Mouse (Mus musculus) c-Kit-positive CD71-positive TER-119-positive erythroid progenitor cells, embryonic 14.5 days (primary cell): ENCODE results near the gene Rhox7b.
"Not testable (repeated sequence)": the region's sequence is repeated elsewhere in the genome, so short reads cannot be mapped to it uniquely, and the experiment has no call there.

Experiments used
- DNase-seq: peaks from one replicate; pipeline ENCODE4 v3.0.0-alpha.2; 2013; ENCODE audit warnings: low spot score

Gene Rhox7b

DNA sequence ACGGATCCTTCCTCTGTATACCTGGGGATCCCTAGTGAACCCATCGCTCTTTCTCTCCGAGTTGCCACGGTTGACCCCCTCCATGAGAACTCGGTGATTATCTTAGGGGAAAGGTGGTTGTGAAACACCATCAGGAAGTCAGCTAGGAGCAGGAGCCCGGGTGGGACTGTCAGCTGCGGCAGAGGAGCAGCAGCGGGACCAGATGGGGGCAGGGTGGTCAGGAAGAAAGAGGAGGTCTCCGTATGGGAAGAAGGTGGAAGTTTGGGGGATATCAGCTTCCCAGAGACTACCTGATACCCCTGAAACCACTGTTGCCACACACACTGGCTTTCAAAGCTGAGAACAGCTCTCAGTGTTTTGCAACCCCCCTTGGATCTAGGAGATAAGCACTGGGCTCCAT is at the start of gene Rhox7b:
Gene Rhox7b, minus strand, starts transcription at position 101 of the 400 bp plus-strand sequence.
- not testable (repeated sequence) for DNase-seq

DNA sequence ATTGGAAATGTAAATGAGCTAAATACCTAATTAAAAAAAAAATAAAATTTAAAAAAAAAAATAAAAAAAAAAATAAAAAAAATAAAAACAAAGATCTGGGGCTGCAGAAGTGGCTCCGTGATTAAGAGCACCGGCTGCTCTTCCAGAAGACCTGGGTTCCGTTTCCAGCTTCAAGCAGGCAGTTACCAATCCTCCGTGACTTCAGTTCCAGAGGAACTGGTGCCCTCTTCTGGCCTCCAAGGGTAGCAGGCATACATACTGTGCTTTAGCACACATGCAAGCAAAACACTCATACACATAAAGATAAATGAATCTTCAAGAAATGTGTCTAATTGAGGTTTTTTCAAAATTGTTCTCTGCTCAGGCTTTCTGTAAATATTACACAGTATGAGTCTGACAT is 19.3 kb upstream of the Rhox7b start:
- no peak for DNase-seq

DNA sequence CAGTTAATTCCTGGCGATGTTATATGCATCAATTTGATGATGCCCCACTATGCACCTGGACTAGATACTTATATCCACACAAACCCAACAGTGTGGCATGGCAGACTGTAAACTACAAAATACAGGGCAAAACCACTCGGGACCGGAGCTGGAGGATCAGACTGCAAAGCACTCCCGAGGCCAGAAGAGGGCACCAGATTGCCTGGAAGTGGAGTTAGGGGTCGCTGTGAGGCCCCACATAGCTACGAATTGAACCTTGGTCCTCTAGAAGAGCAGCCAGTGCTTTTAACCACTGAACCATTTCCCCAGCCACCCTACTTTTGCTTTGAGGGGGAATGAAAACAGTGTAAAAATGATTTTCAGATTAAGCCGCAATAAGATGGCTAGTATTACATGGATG is 11.5 kb upstream of the Rhox7b start:
- DNase-seq, result no peak

DNA sequence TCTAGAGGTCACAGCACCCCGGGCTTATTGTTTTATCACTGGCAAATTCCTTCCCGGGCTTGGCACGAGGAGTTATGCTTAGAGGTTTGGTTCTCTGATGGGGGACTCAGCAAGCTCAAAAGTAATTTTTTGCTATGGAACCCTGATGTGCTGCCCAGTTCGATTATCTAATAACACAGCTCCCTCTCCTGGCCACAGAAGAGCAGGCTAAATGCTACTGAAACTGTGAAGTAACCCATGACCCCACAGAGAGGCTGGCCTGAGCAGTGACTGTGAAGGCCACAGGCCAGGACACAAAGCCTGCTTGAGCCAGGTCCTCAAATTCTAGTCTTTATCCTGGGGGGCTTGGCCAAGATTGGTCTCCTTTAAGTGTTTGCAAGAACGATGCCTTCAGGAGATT is 6.7 kb upstream of the Rhox7b start:
- DNase-seq, result no peak

DNA sequence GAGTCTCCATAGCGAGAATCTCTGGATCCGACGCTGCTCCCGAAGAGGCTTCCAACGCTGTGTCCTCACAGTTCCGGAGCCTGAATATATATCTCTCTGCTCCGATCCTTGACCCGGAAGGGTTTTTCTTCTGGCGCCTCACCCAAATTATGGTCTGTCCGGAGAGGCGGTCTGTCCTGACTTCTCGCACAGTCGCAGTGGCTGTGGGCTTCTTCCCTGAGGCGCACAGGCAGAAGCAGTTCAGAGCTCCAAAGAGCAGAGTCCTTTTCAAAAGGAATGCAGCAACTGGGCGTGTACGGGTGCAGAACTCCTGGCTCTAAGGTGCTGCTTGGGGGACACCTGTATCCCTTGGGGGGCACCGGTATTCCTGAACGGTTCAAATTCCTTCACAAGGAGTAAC is 4.6 kb upstream of the Rhox7b start, which contains the start of gene Rhox9:
Gene Rhox9, minus strand, starts transcription at position 101 of the 400 bp plus-strand sequence.
- DNase-seq, result not testable (repeated sequence)

DNA sequence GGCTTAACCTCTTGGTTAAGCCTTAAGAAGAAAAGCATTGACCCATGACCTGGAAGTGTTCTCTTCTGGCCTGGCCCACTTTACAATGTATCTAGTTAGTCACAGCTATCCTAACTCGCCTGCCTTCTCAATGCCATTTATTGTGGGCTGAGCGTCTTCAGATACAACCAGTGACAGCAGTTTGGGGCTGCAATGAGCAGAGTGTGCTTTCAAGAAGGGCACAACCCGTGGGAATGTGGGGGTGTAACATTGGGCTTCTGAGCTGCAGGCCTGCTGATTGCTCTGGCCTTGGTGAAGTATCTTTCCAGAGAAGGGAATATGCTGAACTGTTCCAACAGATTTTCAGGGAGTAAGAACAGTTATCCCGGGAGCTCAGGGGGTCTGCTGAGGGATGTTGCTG is 18.2 kb downstream of the Rhox7b start, which contains the start of gene Rhox8:
Gene Rhox8, minus strand, starts transcription at position 101 of the 400 bp plus-strand sequence.
- DNase-seq, result no peak

DNA sequence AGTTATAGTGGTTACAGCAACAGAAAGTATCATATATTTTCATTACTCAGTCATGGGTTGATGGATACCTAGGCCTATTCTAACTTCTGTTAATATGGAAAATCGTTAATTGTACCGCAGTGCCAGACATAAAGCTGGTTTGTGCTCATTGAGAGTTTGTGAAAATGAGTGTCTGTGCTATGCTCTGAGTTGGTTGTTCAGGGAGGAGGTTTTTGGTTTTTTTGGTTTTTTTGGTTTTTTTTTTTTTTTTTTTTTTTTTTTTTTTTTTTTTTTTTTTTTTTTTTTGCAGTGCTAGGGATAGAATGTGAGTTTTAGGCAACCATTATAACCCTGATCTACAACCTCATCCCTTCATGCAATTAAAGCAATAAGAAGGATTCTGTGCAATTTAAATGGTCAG is 25.4 kb downstream of the Rhox7b start:
- DNase-seq, result no peak
